ENCODE assay signal across 10 mouse cellular contexts in the genomic region with DNA sequence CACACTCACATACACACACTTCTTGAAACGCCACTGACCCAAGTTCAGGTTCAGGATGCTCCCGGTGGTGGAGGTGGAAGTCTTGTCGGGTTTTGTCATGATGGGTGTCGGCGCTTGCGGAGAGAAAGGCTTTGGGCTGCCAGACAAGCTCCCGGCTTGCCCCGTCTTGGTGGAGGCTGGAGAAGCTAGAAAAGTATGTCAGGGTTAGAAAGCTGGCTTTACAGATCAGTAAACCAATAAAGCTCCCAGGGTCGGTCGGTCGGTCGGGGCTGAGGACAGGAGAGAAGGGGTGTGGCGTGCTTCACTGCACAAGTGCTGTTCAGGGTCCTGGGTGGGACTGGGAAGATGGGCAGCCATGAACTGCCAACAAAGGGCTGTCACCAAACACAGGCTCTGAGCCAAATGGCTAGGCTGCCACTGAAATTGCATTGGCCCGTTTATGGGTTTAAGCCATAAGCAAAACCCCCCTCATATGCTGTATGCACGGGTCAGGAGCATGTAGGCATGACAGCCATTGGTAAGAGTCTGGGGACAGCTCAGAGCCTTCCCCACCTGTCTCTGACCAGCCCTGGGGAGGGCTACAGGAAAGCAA.
DNase-seq lines count a peak whose midpoint lies in the region; ATAC-seq and TF ChIP-seq lines count a peak whose summit lies in the region.
"Had no signal": no experiment of that assay in that cellular context is flagged by ENCODE, and none has a peak within 500 bp of the region (broad histone marks: within the 10 kb centered on the region; RNA-seq: fewer than 3 reads in every experiment).

No protein-coding gene starts in this region.

- peak overlapping the region; percentile 41 for H3K27ac ChIP-seq in heart, embryonic 16.5 days (ENCODE audit: low read length)
- H3K27ac ChIP-seq in heart, adult 2 months, result no peak overlapping the region
- peak overlapping the region; percentile 53 for H3K27ac ChIP-seq in ES-Bruce4 (ENCODE audit: insufficient read depth, low read length)
- H3K27ac ChIP-seq in limb, embryonic 13.5 days, result peak overlapping the region; percentile 39; the same call in 1 of the 2 replicates

- peaks cover 31% of the 10 kb centered on the region for H3K36me3 ChIP-seq in heart, embryonic 16.5 days (ENCODE audit: control insufficient read depth, insufficient read depth)
- no peaks in the 10 kb centered on the region for H3K36me3 ChIP-seq in heart, adult 2 months (ENCODE audit: control insufficient read depth, insufficient read depth, low read length)
- H3K36me3 ChIP-seq in E14TG2a.4 (ENCODE audit: insufficient read depth, low read length) (peaks cover 99% of the 10 kb centered on the region), ES-Bruce4 (ENCODE audit: control insufficient read depth, insufficient read depth, low read length, poor library complexity, severe bottlenecking) (peaks cover 34% of the 10 kb centered on the region)
- peaks cover 95% of the 10 kb centered on the region for H3K36me3 ChIP-seq in limb, embryonic 13.5 days

- no peaks in the 10 kb centered on the region; the same call in 1 of the 2 replicates for H3K79me2 ChIP-seq in heart, adult 2 months (replicated peaks; ENCODE audit: control insufficient read depth, insufficient read depth, low read length)

- H3K4me2 ChIP-seq in heart, embryonic 16.5 days (ENCODE audit: low read depth, low read length), result no peak overlapping the region
- no peak overlapping the region for H3K4me2 ChIP-seq in limb, embryonic 13.5 days (replicated peaks)

- DNase-seq in heart, adult 2 months, result no peak
- DNase-seq in spleen, postnatal 10 days (ENCODE audit: low spot score in 2 of 2), result no peak
- no peak for DNase-seq in ovary, postnatal 36 days (ENCODE audit: low spot score)
- DNase-seq: kidney, postnatal 4 days; lung, adult 18-20 months had no signal

- H3K27me3 ChIP-seq in heart, embryonic 16.5 days (ENCODE audit: control insufficient read depth, insufficient read depth, low read length), result no peaks in the 10 kb centered on the region
- H3K27me3 ChIP-seq in heart, adult 2 months (ENCODE audit: control insufficient read depth, insufficient read depth, low read length), result no peaks in the 10 kb centered on the region
- H3K27me3 ChIP-seq in E14TG2a.4 (ENCODE audit: insufficient read depth, low read length) (no peaks in the 10 kb centered on the region), ES-Bruce4 (ENCODE audit: control insufficient read depth, insufficient read depth, low read length, poor library complexity, severe bottlenecking) (no peaks in the 10 kb centered on the region)
- H3K27me3 ChIP-seq in limb, embryonic 13.5 days, result no peaks in the 10 kb centered on the region

- TF ChIP-seq POLR2A in heart, adult 2 months (IDR thresholded peaks at IDR 0.05; ENCODE audit: insufficient read depth, low read depth, low read length), result no peak
- TF ChIP-seq POLR2A in ES-Bruce4 (IDR thresholded peaks at IDR 0.05; ENCODE audit: insufficient read depth, low read length), result no peak

- H3K9ac ChIP-seq in heart, embryonic 16.5 days (ENCODE audit: low read length), result peak overlapping the region; percentile 38; the same call in 1 of the 2 replicates
- no peak overlapping the region for H3K9ac ChIP-seq in heart, adult 2 months (ENCODE audit: low read depth, low read length)
- H3K9ac ChIP-seq in ES-Bruce4 (ENCODE audit: low read depth, poor library complexity, severe bottlenecking), result no peak overlapping the region
- H3K9ac ChIP-seq in limb, embryonic 13.5 days, result no peak overlapping the region

- no peak overlapping the region for H3K4me3 ChIP-seq in heart, embryonic 16.5 days (ENCODE audit: low read length)
- no peak overlapping the region for H3K4me3 ChIP-seq in heart, adult 2 months
- H3K4me3 ChIP-seq in E14TG2a.4 (replicated peaks; ENCODE audit: low read length) (peak overlapping the region; percentile 21; the same call in 1 of the 2 replicates), ES-Bruce4 (ENCODE audit: low read depth, low read length) (no peak overlapping the region)
- no peak overlapping the region for H3K4me3 ChIP-seq in limb, embryonic 13.5 days

- H3K4me1 ChIP-seq in heart, embryonic 16.5 days (ENCODE audit: control insufficient read depth, insufficient read depth, low read length), result peaks cover 36% of the 10 kb centered on the region
- H3K4me1 ChIP-seq in heart, adult 2 months (ENCODE audit: control insufficient read depth, insufficient read depth, low read length), result peaks cover 7% of the 10 kb centered on the region
- H3K4me1 ChIP-seq in E14TG2a.4 (replicated peaks; ENCODE audit: low read depth, low read length) (peaks cover 97% of the 10 kb centered on the region), ES-Bruce4 (ENCODE audit: control insufficient read depth, insufficient read depth, low read length) (peaks cover 8% of the 10 kb centered on the region)
- 0 out of 2 replicates have a peak, but pooled peaks cover 4% of the 10 kb centered on the region for H3K4me1 ChIP-seq in limb, embryonic 13.5 days

- 52% methylated on average over 15 of the region's 15 CpGs for WGBS in heart, embryonic 16.5 days
- 64% methylated on average over 15 of the region's 15 CpGs for WGBS in heart, adult 2 months
- 73% methylated on average over 15 of the region's 15 CpGs for WGBS in limb, embryonic 13.5 days

- TF ChIP-seq EP300 in heart, adult 2 months (IDR thresholded peaks at IDR 0.05; ENCODE audit: insufficient read depth, low read depth, low read length), result no peak
- TF ChIP-seq EP300 in ES-Bruce4 (IDR thresholded peaks at IDR 0.05; ENCODE audit: insufficient read depth, low read depth, low read length), result no peak

- ATAC-seq in heart, embryonic 16.5 days (replicated peaks; ENCODE audit: extremely low read depth, insufficient read depth, low FRiP score), result no peak
- ATAC-seq in limb, embryonic 13.5 days (ENCODE audit: low FRiP score, low read depth), result no peak

- no peak for TF ChIP-seq CTCF in heart, adult 2 months (IDR thresholded peaks at IDR 0.05)
- TF ChIP-seq CTCF in E14TG2a.4 (conservative IDR thresholded peaks at IDR 0.05; ENCODE audit: low read length) (no peak), ES-Bruce4 (IDR thresholded peaks at IDR 0.05; ENCODE audit: low read depth, low read length) (no peak)

- no peaks in the 10 kb centered on the region for H3K9me3 ChIP-seq in heart, embryonic 16.5 days (replicated peaks; ENCODE audit: control insufficient read depth, low read length)
- H3K9me3 ChIP-seq in E14TG2a.4 (ENCODE audit: low read length), result no peaks in the 10 kb centered on the region
- no peaks in the 10 kb centered on the region for H3K9me3 ChIP-seq in ES-Bruce4 (replicated peaks; ENCODE audit: control insufficient read depth, insufficient read depth, low read length, poor library complexity, severe bottlenecking)
- H3K9me3 ChIP-seq in limb, embryonic 13.5 days, result no peaks in the 10 kb centered on the region
- H3K9me3 ChIP-seq: G1E had no signal

- intact Hi-C loops in heart, adult 2 months (cut with DNase I), result no loop called here
